Mouse (Mus musculus) urinary bladder, postnatal 4 days (tissue): Measurements from ENCODE around the gene Gm17655.
A peak's percentile ranks its signal among the peaks of the same experiment; 100 is the strongest.
"Not testable (repeated sequence)": the region's sequence is repeated elsewhere in the genome, so short reads cannot be mapped to it uniquely, and the experiment has no call there.

Experiments used
- DNase-seq, 2 experiments: peaks; one replicate each; pipeline ENCODE4 v3.0.0; 2021 to 2022; ENCODE audit warnings: low spot score in 2 of 2

Gene Gm17655

DNA sequence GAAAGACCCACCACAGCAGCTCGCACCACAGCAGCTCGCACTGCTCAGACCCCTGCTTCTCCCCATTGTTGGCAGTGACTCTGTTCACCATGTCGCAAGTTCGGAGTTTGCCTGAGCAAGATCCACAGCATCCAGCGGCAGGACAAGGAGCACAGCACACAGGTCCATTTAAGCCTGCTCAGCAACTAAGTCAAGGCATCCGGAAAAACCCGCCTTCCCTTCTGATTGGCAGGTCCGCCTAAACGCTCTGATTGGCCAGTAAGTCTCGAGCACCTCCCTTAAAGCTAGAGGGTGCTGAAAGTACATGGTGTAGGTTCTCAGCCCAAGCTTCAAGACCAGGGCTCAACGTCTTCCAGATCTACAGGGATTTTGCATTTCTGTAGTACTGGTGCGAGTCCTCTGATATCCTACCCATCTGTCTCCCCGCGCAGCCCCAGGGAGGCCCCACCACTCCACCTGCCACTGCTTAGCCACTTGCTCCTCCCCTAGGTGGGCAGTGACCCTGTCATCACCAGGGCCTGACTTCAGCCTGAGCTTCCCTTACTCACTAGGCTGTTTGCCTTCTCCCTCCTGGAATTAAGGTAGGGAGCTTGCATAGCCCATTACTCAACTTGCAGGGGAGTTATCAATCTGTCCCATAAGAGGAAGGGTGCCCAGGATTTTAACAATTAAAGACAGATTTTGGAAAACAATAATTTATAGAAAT lies 14.0 kb upstream of the Gm17655 start:
- DNase-seq = no peak

DNA sequence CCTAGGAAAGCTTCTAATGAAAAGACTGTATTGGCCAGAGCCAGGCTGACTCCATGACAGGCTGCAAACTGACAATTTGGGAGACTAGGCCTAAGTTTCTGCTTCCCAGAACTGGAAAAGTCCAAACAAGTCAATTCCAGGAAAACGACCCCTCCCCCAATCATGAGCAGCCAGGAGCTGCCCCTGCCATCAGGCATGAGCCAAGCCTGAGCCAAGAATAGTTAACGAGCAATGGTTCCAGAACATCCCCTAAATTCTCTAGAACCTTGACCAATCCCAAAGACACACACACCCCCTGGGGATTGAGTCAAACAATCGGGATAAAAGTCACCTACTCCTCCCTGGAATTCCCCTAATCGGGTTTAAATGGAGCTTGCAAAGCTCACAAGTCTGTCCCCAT lies 10.6 kb upstream of the Gm17655 start:
- DNase-seq = no peak

DNA sequence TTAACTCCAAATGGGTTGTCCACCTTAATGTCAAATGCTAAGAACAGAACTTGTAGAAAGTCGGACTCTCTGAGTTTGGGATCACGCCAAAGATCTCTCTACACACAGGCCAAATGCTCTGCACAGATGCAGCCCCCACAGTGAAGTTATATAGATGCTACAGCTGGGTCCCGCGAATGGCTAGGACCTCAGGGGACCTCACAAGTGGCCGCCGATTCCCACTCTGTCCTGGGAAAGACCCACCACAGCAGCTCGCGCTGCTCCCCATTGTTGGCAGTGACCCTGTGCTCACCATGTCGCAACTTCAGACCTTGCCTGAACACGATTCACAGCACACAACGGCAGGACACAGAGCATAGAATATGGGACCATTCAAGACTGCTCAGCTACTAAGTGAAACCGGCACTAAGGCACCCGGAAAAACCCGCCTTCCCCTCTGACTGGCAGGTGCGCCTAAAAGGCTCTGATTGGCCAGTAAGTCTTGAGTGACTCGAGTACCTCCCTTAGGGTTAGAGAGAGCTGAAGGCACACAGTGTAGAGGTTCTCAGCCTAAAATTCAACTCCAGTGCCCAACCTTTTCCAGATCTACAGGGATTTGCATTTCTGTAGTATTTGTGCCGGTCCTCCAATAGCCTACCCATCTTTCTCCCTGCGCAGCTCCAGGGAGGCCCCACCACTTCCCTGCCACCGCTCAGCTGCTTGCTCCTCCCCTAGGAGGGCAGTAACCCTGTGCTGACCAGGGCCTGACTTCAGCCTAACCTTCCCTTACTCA lies 14.5 kb downstream of the Gm17655 start:
- DNase-seq = peak; percentile 75 to 79

DNA sequence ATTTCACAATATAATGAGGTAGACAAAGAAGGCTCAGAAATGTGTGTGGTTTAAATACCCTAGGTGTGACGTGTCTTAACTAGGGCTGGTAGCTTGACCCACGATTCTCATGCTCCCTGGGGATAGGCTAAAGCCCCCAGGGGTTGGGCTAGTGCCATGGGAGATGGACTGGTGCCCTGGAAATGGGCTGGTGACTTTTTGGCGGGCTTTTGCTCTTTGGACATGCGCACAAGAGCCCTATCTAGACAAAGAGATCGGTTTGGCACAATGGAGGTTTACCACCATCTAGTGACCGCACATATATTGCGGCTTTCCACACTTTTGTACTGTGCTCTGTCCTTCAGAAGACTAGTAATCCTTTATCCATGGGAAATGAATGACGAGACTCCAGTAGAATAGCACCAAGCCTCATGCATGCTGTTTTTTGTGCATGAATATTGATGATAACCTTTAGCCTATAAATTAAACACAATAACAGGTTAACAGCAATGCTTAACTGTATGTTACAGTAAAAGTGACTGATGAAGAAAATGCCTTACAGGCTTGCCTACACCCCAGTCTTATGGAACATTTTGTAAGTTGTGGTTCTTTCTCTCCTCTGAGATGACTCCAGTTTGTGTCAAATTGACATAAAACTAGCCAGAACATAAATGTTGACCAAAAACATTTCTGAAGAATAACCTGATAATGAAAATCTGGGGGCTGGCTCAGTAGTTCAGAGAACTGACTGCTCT lies 48.5 kb downstream of the Gm17655 start:
- peak in 1 of 2 experiments; percentile 19 for DNase-seq

DNA sequence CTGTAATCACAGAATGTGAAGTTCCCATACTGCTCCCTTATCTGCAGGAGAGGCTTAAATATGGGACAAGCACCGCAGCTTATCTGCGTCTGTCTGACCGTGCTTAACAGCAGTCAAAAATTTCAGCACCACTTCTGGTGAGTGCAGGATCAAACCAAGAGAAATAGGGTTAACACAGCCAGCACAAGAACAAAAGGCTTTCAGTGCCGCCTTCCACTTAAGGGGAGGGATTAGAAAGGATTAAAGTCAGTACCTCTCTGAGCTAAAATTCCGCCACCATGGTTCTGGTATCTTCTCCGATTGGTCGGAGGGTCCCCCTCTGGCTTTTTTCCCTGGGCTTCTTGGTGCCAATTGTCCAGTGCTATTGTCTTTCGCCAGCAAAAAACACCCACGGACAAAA lies 49.0 kb downstream of the Gm17655 start:
- no peak for DNase-seq

DNA sequence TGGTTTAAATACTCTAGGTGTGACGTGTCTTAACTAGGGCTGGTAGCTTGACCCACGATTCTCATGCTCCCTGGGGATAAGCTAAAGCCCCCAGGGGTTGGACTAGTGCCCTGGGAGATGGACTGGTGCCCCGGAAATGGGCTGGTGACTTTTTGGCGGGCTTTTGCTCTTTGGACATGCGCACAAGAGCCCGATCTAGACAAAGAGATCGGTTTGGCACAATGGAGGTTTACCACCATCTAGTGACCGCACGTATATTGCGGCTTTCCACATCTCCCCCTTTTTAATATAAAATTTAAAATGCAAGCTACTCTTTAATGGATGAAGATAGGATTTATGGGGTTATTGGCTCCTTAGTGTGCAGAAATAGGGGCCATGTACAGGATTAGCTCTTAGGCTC lies 56.5 kb downstream of the Gm17655 start:
- DNase-seq = not testable (repeated sequence)
